17 mouse cellular contexts compared by ENCODE assay signal in the genomic region with DNA sequence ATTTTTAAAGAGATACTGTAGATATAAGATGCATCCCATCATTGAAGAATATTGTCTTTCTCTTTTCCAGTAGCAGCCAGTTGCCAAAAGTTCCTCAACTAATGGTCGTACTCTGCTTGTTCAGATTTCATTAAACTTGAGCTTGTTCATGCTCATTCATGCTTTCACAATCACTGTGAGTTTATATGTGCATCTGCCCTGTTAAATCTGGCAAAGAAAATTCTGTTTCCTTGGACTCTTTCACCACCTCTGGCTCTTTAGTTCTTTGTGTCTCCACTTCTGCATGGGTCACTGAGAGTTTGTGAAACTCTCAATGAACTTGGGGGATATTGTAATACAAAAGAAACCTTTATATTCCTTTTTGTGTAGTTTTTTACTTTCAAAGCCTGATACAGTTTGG.
"Had no signal": no experiment of that assay in that cellular context is flagged by ENCODE, and none has a peak within 500 bp of the region (broad histone marks: within the 10 kb centered on the region; RNA-seq: fewer than 3 reads in every experiment).

No protein-coding gene starts in this region.

- H3K9ac ChIP-seq: lung, embryonic 14.5 days; midbrain, embryonic 12.5 days; neural tube, embryonic 13.5 days; neural tube, embryonic 15.5 days; stomach, embryonic 15.5 days had no signal

- H3K4me1 ChIP-seq: midbrain, embryonic 10.5 days; midbrain, embryonic 12.5 days; neural tube, embryonic 13.5 days; neural tube, embryonic 15.5 days; stomach, embryonic 15.5 days had no signal

- H3K27ac ChIP-seq: midbrain, embryonic 10.5 days; midbrain, embryonic 12.5 days; neural tube, embryonic 13.5 days; neural tube, embryonic 15.5 days; stomach, embryonic 15.5 days; stomach, postnatal 0 days had no signal

- H3K4me3 ChIP-seq: midbrain, embryonic 10.5 days; midbrain, embryonic 12.5 days; myocyte; neural tube, embryonic 13.5 days; neural tube, embryonic 15.5 days; stomach, embryonic 15.5 days had no signal

- H3K36me3 ChIP-seq: midbrain, embryonic 10.5 days; midbrain, embryonic 12.5 days; neural tube, embryonic 13.5 days; neural tube, embryonic 15.5 days; stomach, embryonic 15.5 days had no signal

- H3K9me3 ChIP-seq: midbrain, embryonic 10.5 days; midbrain, embryonic 12.5 days; neural tube, embryonic 13.5 days; neural tube, embryonic 15.5 days; stomach, embryonic 15.5 days had no signal

- ATAC-seq: midbrain, embryonic 16.5 days had no signal

- DNase-seq: lung, adult 18-20 months; lung, embryonic 14.5 days; lung, postnatal 10 days; lung, postnatal 4 days; midbrain, embryonic 14.5 days; right cerebral cortex, postnatal 14 days; thymus, adult 2 months; thymus, postnatal 25 days; thymus, postnatal 4 days had no signal

- H3K4me2 ChIP-seq: lung, embryonic 14.5 days; midbrain, embryonic 12.5 days; neural tube, embryonic 13.5 days; neural tube, embryonic 15.5 days; stomach, embryonic 15.5 days had no signal

- H3K27me3 ChIP-seq: midbrain, embryonic 12.5 days; neural tube, embryonic 13.5 days; neural tube, embryonic 15.5 days; stomach, embryonic 15.5 days had no signal
